Comparison of ENCODE assay signal across 12 mouse cellular contexts in genomic region chr5:93097204-93097906, GRCm38 (mm10). TPM values are rescaled to one million over a fixed set of nuclear protein-coding genes. Genes with fewer than 3 reads are reported as not detected.
DNase-seq lines count a peak whose midpoint lies in the region; ATAC-seq and TF ChIP-seq lines count a peak whose summit lies in the region.
"Had no signal": no experiment of that assay in that cellular context is flagged by ENCODE, and none has a peak within 500 bp of the region (broad histone marks: within the 10 kb centered on the region; RNA-seq: fewer than 3 reads in every experiment).

No protein-coding gene starts in this region.

- 69% methylated on average over 13 of the region's 13 CpGs for WGBS in forebrain, embryonic 13.5 days
- WGBS in forebrain, embryonic 12.5 days, result 65% methylated on average over 13 of the region's 13 CpGs
- WGBS in liver, postnatal 0 days (ENCODE audit: insufficient replicate concordance), result 73% methylated on average over 13 of the region's 13 CpGs
- WGBS in liver, embryonic 12.5 days (ENCODE audit: insufficient replicate concordance), result 77% methylated on average over 13 of the region's 13 CpGs
- WGBS in forebrain, embryonic 16.5 days, result 64% methylated on average over 13 of the region's 13 CpGs

- H3K27me3 ChIP-seq in forebrain, embryonic 13.5 days, result no peaks in the 10 kb centered on the region
- no peaks in the 10 kb centered on the region for H3K27me3 ChIP-seq in forebrain, embryonic 12.5 days
- H3K27me3 ChIP-seq in liver, postnatal 0 days (ENCODE audit: insufficient read depth, low read length), result no peaks in the 10 kb centered on the region
- H3K27me3 ChIP-seq in liver, embryonic 12.5 days (replicated peaks), result 0 out of 2 replicates have a peak, but pooled peaks cover 5% of the 10 kb centered on the region
- no peaks in the 10 kb centered on the region for H3K27me3 ChIP-seq in forebrain, embryonic 16.5 days (replicated peaks; ENCODE audit: control insufficient read depth, insufficient read depth, low read length)
- H3K27me3 ChIP-seq: forebrain, embryonic 15.5 days had no signal

- no peak for DNase-seq in liver, postnatal 0 days
- DNase-seq in kidney, adult 9 months, result peak; percentile 90
- DNase-seq in natural killer cell, adult 2 months (ENCODE audit: low spot score in 2 of 2), result peak; percentile 22 to 47
- no peak for DNase-seq in testis, postnatal 10 days (ENCODE audit: low spot score)
- DNase-seq: adrenal gland, adult 2 months had no signal

- peaks cover 48% of the 10 kb centered on the region for H3K4me1 ChIP-seq in forebrain, embryonic 13.5 days
- peaks cover 54% of the 10 kb centered on the region for H3K4me1 ChIP-seq in forebrain, embryonic 12.5 days
- peaks cover 23% of the 10 kb centered on the region for H3K4me1 ChIP-seq in liver, postnatal 0 days (ENCODE audit: insufficient read depth)
- peaks cover 44% of the 10 kb centered on the region for H3K4me1 ChIP-seq in liver, embryonic 12.5 days
- H3K4me1 ChIP-seq in forebrain, embryonic 16.5 days (replicated peaks; ENCODE audit: control insufficient read depth, insufficient read depth, low read length), result peaks cover 39% of the 10 kb centered on the region

- TF ChIP-seq CTCF in liver, postnatal 0 days (IDR thresholded peaks at IDR 0.05; ENCODE audit: low read depth), result no peak

- H3K4me2 ChIP-seq in forebrain, embryonic 13.5 days, result peak overlapping the region; percentile 95; the same call in 1 of the 2 replicates
- H3K4me2 ChIP-seq in forebrain, embryonic 12.5 days, result no peak overlapping the region
- H3K4me2 ChIP-seq in liver, postnatal 0 days (ENCODE audit: low read depth, low read length), result peak overlapping the region; percentile 13; the same call in 1 of the 2 replicates
- H3K4me2 ChIP-seq in liver, embryonic 12.5 days, result no peak overlapping the region
- H3K4me2 ChIP-seq in forebrain, embryonic 16.5 days (ENCODE audit: low read length), result no peak overlapping the region
- H3K4me2 ChIP-seq: forebrain, embryonic 15.5 days; heart, embryonic 11.5 days had no signal

- H3K36me3 ChIP-seq in forebrain, embryonic 13.5 days (ENCODE audit: poor library complexity, severe bottlenecking), result peaks cover 15% of the 10 kb centered on the region
- H3K36me3 ChIP-seq in forebrain, embryonic 12.5 days (replicated peaks), result peaks cover 22% of the 10 kb centered on the region
- no peaks in the 10 kb centered on the region for H3K36me3 ChIP-seq in liver, postnatal 0 days (replicated peaks; ENCODE audit: insufficient read depth, low read length)
- peaks cover 14% of the 10 kb centered on the region for H3K36me3 ChIP-seq in liver, embryonic 12.5 days
- no peaks in the 10 kb centered on the region for H3K36me3 ChIP-seq in forebrain, embryonic 16.5 days (ENCODE audit: control insufficient read depth, insufficient read depth)
- H3K36me3 ChIP-seq: forebrain, embryonic 15.5 days had no signal

- H3K4me3 ChIP-seq in forebrain, embryonic 13.5 days, result no peak overlapping the region
- no peak overlapping the region for H3K4me3 ChIP-seq in forebrain, embryonic 12.5 days (replicated peaks)
- H3K4me3 ChIP-seq in liver, postnatal 0 days (ENCODE audit: low read depth, low read length), result no peak overlapping the region
- H3K4me3 ChIP-seq in liver, embryonic 12.5 days, result no peak overlapping the region
- H3K4me3 ChIP-seq in forebrain, embryonic 16.5 days (replicated peaks; ENCODE audit: low read length), result no peak overlapping the region
- H3K4me3 ChIP-seq: forebrain, embryonic 15.5 days had no signal

- no peak overlapping the region for H3K27ac ChIP-seq in forebrain, embryonic 13.5 days
- H3K27ac ChIP-seq in forebrain, embryonic 12.5 days, result no peak overlapping the region
- H3K27ac ChIP-seq in liver, postnatal 0 days (ENCODE audit: low read depth), result no peak overlapping the region
- H3K27ac ChIP-seq in liver, embryonic 12.5 days, result no peak overlapping the region
- no peak overlapping the region for H3K27ac ChIP-seq in forebrain, embryonic 16.5 days (ENCODE audit: low read length)
- H3K27ac ChIP-seq: forebrain, embryonic 15.5 days had no signal

- no peak for ATAC-seq in forebrain, embryonic 13.5 days
- no peak for ATAC-seq in forebrain, embryonic 12.5 days (ENCODE audit: low FRiP score)
- ATAC-seq in liver, postnatal 0 days, result no peak
- ATAC-seq in liver, embryonic 12.5 days, result no peak
- ATAC-seq in forebrain, embryonic 16.5 days, result no peak
- ATAC-seq: forebrain, embryonic 15.5 days had no signal

- TF ChIP-seq EP300 in liver, postnatal 0 days (IDR thresholded peaks at IDR 0.05; ENCODE audit: low read depth), result no peak

- H3K9me3 ChIP-seq in forebrain, embryonic 13.5 days (replicated peaks), result no peaks in the 10 kb centered on the region
- H3K9me3 ChIP-seq in forebrain, embryonic 12.5 days, result no peaks in the 10 kb centered on the region
- no peaks in the 10 kb centered on the region for H3K9me3 ChIP-seq in liver, postnatal 0 days (ENCODE audit: low read length)
- H3K9me3 ChIP-seq in liver, embryonic 12.5 days (replicated peaks), result no peaks in the 10 kb centered on the region
- H3K9me3 ChIP-seq in forebrain, embryonic 16.5 days (ENCODE audit: control insufficient read depth, low read length), result no peaks in the 10 kb centered on the region
- H3K9me3 ChIP-seq: forebrain, embryonic 15.5 days had no signal

- H3K9ac ChIP-seq in forebrain, embryonic 13.5 days, result no peak overlapping the region
- no peak overlapping the region for H3K9ac ChIP-seq in forebrain, embryonic 12.5 days
- H3K9ac ChIP-seq in liver, postnatal 0 days (replicated peaks), result no peak overlapping the region
- H3K9ac ChIP-seq in liver, embryonic 12.5 days, result no peak overlapping the region
- H3K9ac ChIP-seq in forebrain, embryonic 16.5 days (replicated peaks; ENCODE audit: low read depth, low read length), result no peak overlapping the region
- H3K9ac ChIP-seq: forebrain, embryonic 15.5 days had no signal

RNA-seq across cellular contexts. Expression of gene Sept11, which starts 4.1 kb away (rescaled TPM):
- 201 and 207 TPM in 2 replicates for polyA plus RNA-seq in forebrain, embryonic 13.5 days (2015; fragmentation: Nextera tagmentation; extraction: Ambion mirVana)
- 302 and 335 TPM in 2 replicates for polyA plus RNA-seq in forebrain, embryonic 12.5 days (2016; fragmentation: Nextera tagmentation; extraction: Ambion mirVana)
- polyA plus RNA-seq in liver, postnatal 0 days (2015; fragmentation: Nextera tagmentation; extraction: Ambion mirVana), result 12.1 and 12.2 TPM in 2 replicates
- polyA plus RNA-seq in liver, embryonic 12.5 days (2016; fragmentation: Nextera tagmentation; extraction: Ambion mirVana), result 57.6 and 59.0 TPM in 2 replicates
- polyA plus RNA-seq in forebrain, embryonic 16.5 days (2015; fragmentation: Nextera tagmentation; extraction: Ambion mirVana), result 175 and 198 TPM in 2 replicates

RNA-seq across cellular contexts. Expression of gene Sowahb, which starts 52.5 kb away (rescaled TPM):
- polyA plus RNA-seq in forebrain, embryonic 13.5 days (2015; fragmentation: Nextera tagmentation; extraction: Ambion mirVana), result not detected in 2 replicates
- polyA plus RNA-seq in forebrain, embryonic 12.5 days (2016; fragmentation: Nextera tagmentation; extraction: Ambion mirVana), result 0.18 and 0.29 TPM in 2 replicates
- polyA plus RNA-seq in liver, postnatal 0 days (2015; fragmentation: Nextera tagmentation; extraction: Ambion mirVana), result 1.8 and 3.9 TPM in 2 replicates
- 0.36 and 0.50 TPM in 2 replicates for polyA plus RNA-seq in liver, embryonic 12.5 days (2016; fragmentation: Nextera tagmentation; extraction: Ambion mirVana)
- polyA plus RNA-seq in forebrain, embryonic 16.5 days (2015; fragmentation: Nextera tagmentation; extraction: Ambion mirVana), result 0.06 TPM in 1 of 2 replicates, not detected in the other
- polyA plus RNA-seq: adrenal gland, adult 2 months; testis, adult 2 months had no signal

Comparison
In these comparisons a context has a peak if more than half of its experiments do, and no peak if none do; other contexts are left out.
1. H3K4me2 ChIP-seq: peak in forebrain, embryonic 13.5 days (single experiment) and liver, postnatal 0 days (single experiment); none in forebrain, embryonic 12.5 days (single experiment), liver, embryonic 12.5 days (single experiment) and forebrain, embryonic 16.5 days (single experiment).
2. DNase-seq: peak in kidney, adult 9 months (single experiment) and natural killer cell, adult 2 months (2 of 2); none in liver, postnatal 0 days (single experiment) and testis, postnatal 10 days (single experiment).